In genomic region chr9:95266179-95266578, GRCm38 (mm10) we compare ENCODE assay signal across 16 mouse cellular contexts.
"Had no signal": no experiment of that assay in that cellular context is flagged by ENCODE, and none has a peak within 500 bp of the region (broad histone marks: within the 10 kb centered on the region; RNA-seq: fewer than 3 reads in every experiment).

No protein-coding gene starts in this region.

- DNase-seq: gastrocnemius, postnatal 14 days; gastrocnemius, postnatal 36 days; heart, postnatal 10 days; kidney, adult 11 months; kidney, adult 8-10 months; kidney, postnatal 10 days; kidney, postnatal 25 days; kidney, postnatal 4 days; liver; liver, embryonic 13.5 days had no signal

- ATAC-seq: hindbrain, postnatal 0 days; intestine, embryonic 16.5 days had no signal

- H3K27me3 ChIP-seq: hindbrain, embryonic 13.5 days; hindbrain, embryonic 15.5 days; limb, embryonic 12.5 days; liver, embryonic 13.5 days; liver, embryonic 15.5 days had no signal
